Mouse (Mus musculus) heart, postnatal 36 days (tissue): ENCODE data around the gene Olfr466. TPM values are rescaled to one million over a fixed set of nuclear protein-coding genes. Genes with fewer than 3 reads are reported as not detected.

Experiments used
- DNase-seq, 2 experiments: peaks; one replicate each; pipeline ENCODE4 v3.0.0; 2021 to 2022
- intact Hi-C: fragments of 180-260 bp; cut with DNase I; formaldehyde crosslinking; loops from one replicate; pipeline ENCODE4 v1.15.1; 2025
- total RNA-seq, 2 experiments: library from RNA; stranded (reverse); gene quantifications; 2 replicates each; pipeline ENCODE4 v1.2.3; 2021

Gene Olfr466
- not detected for total RNA-seq

- intact Hi-C loops = no loop called here
- no peak for DNase-seq
Observed at GRCm38 (mm10) chr13:65149940-65150339, at the start of gene Olfr466. Gene Olfr466, plus strand, starts transcription at chr13:65150240.

GRCm38 (mm10) chr13:65100678-65101077 is 49.4 kb upstream of the Olfr466 start:
- no peak for DNase-seq
- intact Hi-C loops = no loop called here

GRCm38 (mm10) chr13:65101232-65101631 is 48.8 kb upstream of the Olfr466 start:
- no peak for DNase-seq
- intact Hi-C loops = no loop called here

- peak; percentile 8 to 11 for DNase-seq
- intact Hi-C loops = loop anchor here (5.0 to 10.0 kb wide), 2 partner anchors 130 to 163 kb away; partner anchors contain the start of gene Zfp369
Observed at GRCm38 (mm10) chr13:65111961-65112360, 38.1 kb upstream of the Olfr466 start.

DNA sequence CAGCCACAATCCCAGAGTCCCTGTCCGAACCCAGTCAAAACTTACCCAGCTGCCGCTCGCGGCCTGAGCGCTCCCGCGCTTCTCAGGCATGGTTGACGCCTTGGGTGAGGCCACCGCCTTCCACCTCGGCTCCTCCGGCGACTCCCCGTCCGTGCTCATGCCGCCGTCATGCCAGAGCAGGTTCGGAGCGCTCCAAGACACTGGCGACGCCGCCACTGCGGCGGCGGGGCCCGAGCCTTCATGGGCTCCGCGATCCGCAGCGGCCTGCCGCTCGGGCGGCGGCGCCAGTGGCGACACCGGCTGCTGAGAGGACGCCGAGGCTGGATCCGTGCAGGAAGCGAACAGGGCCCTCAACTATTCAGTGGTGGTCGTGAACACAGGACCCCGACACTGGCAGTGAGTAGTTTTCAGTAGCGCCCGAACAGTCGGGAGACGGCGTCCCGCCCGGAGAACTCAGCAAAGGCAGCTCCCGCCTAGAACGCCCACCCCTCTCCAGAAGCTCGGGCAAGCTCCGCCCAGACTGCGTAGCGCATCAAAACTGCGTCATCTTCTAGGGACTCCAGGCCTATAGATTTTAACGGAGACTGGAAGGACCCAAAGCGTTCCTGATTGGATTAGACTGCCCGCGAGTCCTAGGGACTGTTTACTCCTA is 37.5 kb upstream of the Olfr466 start, which contains the start of gene Mfsd14b:
Gene Mfsd14b (minus strand): TSS at position 517 of the 652 bp plus-strand sequence.
- DNase-seq = peak; percentile 88 to 90
- intact Hi-C loops = loop anchor here (5.0 to 10.0 kb wide), 2 partner anchors 130 to 162 kb away; partner anchors contain the start of gene Zfp369

DNA sequence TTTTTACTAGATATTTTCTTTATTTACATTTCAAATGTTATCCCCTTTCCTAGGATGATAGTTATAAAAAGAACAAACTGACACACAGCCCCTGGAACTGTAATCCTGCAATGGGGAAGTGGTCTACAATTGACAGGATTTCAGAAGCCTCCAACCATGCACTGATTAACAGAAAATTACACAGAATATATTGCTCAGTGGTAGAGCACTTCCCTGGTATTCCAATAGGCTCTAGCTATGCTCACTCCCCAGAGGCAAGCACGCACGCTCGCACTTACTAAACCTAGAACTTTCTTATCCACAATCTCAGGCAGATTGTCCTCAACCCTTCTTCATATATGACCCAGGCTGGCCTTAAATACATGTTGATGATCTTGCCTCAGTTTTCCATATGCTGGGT is 36.8 kb upstream of the Olfr466 start:
- intact Hi-C loops = loop anchor here (5.0 to 10.0 kb wide), 2 partner anchors 129 to 162 kb away; partner anchors contain the start of gene Zfp369

DNA sequence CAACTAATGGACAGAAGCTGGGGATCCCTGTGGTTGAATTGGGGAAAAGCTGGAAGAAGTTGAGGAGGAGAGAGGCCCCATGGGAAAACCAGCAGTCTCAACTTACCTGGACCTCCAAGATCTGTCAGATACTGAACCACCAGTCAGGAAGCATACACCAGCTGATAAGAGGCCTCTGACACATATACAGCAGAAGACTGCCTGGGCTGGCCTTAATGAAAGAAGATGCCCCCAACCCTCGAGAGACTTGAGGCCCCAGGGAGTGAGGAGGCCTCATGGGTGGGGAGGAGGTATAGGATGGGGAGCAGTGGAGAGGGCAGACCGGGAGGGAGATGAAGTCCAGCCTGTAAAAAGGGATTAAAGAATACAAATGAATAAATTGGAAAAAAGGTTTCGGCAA is 29.1 kb upstream of the Olfr466 start:
- no peak for DNase-seq
- intact Hi-C loops = no loop called here

More for the DNA sequence above, 36.8 kb upstream of the Olfr466 start:
- DNase-seq = no peak

GRCm38 (mm10) chr13:65122111-65122510 is 27.9 kb upstream of the Olfr466 start:
- DNase-seq = no peak
- intact Hi-C loops = no loop called here

DNA sequence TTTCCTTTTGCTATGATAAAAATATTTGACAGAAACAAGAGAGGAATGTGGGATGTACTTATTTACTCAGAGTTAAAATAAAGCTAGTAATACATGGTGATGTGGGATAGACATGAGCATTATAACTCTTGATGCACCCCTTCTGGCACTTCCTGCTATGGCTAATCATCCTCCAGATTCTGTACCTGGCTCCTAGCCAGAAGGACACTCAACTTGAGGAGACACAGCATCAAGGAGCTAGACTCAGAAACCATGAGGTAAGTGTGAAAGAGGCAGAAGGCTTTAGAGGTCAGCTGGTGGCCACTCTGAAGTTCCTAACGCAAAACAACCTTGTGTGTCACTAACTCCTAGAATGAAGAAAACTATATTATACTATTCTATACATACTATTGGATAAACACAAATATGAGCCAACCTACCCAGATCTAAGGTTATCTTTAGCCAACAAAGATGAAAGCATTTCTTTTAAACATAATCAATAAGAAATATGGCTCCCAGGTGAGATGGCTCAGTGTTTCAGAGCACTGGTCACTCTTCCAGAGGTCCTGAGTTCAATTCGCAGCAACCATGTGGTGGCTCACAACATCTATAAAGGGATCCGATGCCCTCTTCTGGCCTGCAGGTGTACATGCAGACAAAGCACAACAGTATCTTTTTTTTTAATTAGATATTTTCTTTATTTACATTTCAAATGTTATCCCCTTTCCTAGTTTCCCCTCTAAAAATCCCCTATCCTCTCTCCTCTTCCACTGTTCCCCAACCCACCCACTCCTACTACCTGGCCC is 22.8 kb upstream of the Olfr466 start:
- DNase-seq = no peak
- intact Hi-C loops = loop anchor here (2.0 to 5.0 kb wide), 2 partner anchors 92 to 685 kb away; no protein-coding TSS in a partner anchor

DNA sequence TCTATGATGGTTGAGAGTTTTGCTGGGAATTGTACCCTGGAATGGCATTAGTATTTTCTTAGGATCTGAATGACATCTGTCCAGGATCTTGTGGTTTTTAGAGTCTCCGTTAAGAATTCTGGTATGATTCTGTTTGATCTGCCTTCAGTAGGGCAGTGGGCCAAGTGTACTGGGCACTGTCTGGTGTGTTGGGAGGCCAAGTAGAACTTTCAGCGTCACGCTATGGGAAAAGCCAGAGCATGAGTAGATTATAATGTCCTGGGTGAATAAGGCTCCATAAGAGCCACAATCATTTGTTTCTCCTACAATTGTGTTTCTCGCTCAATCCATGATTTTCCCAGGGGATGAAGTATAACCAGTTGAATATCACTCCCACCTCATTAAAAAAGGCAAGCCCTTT is 12.3 kb upstream of the Olfr466 start, which contains the start of gene Olfr465-ps1:
Gene Olfr465-ps1 (plus strand): TSS at position 301 of the 400 bp plus-strand sequence.
- intact Hi-C loops = no loop called here
- no peak for DNase-seq

DNA sequence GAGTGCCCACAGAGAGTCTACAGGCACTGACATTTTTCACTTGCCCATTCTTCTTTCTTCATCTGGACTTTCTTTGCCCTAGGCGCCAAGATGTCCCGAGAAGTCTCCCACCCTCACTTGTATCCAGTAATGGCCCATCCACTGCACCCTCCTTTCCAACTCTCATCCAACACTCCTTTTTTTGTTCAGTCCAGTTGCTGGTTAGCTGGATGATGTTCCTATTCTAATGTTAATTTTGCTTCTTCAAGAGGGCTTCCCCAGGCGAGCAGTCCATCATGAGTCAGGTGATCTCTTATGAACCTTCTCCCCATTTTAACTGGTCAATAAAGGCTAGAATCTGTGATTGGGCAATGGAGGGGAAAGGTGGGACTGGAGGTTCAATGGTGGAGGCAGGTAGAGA is 24.1 kb downstream of the Olfr466 start:
- DNase-seq = no peak
- intact Hi-C loops = no loop called here

DNA sequence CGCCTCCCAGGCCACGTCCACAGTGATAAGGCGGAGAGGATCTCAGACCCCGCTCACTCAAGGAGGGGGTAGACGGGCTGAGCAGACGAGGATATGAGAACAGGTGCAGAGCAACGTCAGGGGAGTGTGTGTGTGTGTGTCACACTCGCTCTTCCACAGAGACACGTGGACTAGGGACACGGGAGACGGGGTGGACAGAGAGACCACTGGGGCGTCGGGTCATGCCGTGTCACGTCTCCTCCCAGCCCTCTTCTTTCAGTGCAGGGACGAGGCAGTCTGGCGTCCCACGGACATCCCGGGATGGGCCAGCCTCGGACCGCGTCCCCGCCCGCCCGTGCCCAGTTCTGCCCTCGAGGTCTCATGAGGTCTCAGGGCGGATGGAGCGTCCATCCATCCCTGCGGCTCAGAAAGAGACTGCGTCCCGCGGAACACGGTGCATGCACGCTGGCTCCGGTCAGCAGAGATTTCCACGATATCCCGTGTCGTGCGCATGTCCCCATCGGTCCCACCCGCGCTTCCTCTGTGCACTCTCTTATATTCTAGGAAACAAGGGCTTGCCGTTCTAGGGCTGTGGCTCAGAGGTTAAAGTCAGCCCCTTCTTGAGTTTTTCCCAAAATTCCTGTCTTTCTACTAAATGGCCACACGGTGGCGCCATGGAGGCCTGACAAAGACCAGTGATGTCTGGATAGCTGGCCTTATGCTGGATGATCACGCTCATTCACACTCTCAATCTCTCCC is 25.9 kb downstream of the Olfr466 start:
- peak; percentile 12 to 21 for DNase-seq
- intact Hi-C loops = loop anchor here (1.0 kb wide), 1 partner anchor 135 kb away; no protein-coding TSS in a partner anchor

DNA sequence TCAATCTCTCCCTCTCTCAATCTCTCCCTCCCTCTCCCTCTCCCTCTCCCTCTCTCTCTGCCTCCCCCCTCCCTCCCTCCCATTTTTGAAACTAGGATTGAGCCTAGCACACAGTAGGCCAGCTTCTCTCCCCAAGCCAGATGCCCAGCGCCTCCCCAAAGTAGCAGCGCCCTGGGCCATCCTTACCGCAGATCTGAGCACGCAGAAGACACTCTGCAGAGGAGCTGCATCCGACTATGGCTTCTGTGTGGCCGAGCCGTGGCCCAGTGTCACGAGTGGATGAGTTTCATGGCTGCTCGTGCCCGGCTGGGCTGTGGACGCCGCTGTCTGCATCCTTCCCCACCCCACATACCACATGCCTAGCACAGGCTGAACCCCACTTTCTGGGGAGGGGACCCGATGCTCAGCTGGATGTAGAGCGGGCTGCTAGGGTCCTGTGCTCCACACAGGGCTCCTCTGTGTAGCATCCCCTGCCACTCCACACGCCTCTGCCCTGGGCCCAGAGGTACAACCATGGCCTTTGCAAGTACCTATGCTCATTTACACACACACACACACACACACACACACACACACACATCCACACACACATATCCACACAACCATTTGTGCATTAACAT is 26.5 kb downstream of the Olfr466 start:
- DNase-seq = no peak
- intact Hi-C loops = loop anchor here (1.0 kb wide), 1 partner anchor 135 kb away; no protein-coding TSS in a partner anchor

GRCm38 (mm10) chr13:65200667-65201066 is 50.6 kb downstream of the Olfr466 start:
- no peak for DNase-seq
- intact Hi-C loops = no loop called here

Other genes with a start within 250 kb of the Olfr466 start
- gene Cntnap3, start 246.3 kb upstream of the Olfr466 start, total RNA-seq = not detected
- gene Spata31, start 232.8 kb upstream of the Olfr466 start, total RNA-seq = not detected
- gene Spata31d1c, start 117.2 kb upstream of the Olfr466 start, total RNA-seq = not detected
- gene Prss47, start 97.5 kb upstream of the Olfr466 start, total RNA-seq = not detected
- gene Mfsd14b, start 37.3 kb upstream of the Olfr466 start, total RNA-seq = 10 to 100 TPM; 18.8 to 19.4 TPM
- not detected for gene Olfr465-ps1, start 12.2 kb upstream of the Olfr466 start, total RNA-seq
- gene Nlrp4f, start 55.7 kb downstream of the Olfr466 start, total RNA-seq = not detected
- gene Gm10775, start 109.3 kb downstream of the Olfr466 start, total RNA-seq = not detected
- 10 to 100 TPM; 21.9 to 26.0 TPM for gene Zfp369, start 128.6 kb downstream of the Olfr466 start, total RNA-seq